Mouse (Mus musculus): ENCODE results near the gene Tmcc3. TPM values are rescaled to one million over a fixed set of nuclear protein-coding genes. Genes with fewer than 3 reads are reported as not detected.

Gene Tmcc3
- 8.0 and 9.2 TPM in 2 replicates for polyA plus RNA-seq (2015; fragmentation: Nextera tagmentation; extraction: Ambion mirVana)

GRCm38 (mm10) chr10:94311511-94312006 lies at the start of gene Tmcc3:
Tmcc3 (plus strand) TSS chr10:94311949.
- ATAC-seq (replicated peaks; ENCODE audit: insufficient number of reproducible peaks, insufficient read depth, low FRiP score, low read depth), result no peak
- Histone ChIP-seq H3K4me1 (replicated peaks) (peaks cover 13% of the 10 kb centered on the region), H3K27me3 (peaks cover 9% of the 10 kb centered on the region), H3K4me2 (peak within 1 kb of the TSS; percentile 91), H3K27ac (no peak within 1 kb of the TSS), H3K36me3 (no peaks in the 10 kb centered on the region), H3K4me3 (peak within 1 kb of the TSS; percentile 57), H3K9ac (peak within 1 kb of the TSS; percentile 50), H3K9me3 (replicated peaks) (no peaks in the 10 kb centered on the region)
- 2% methylated on average over 19 of the region's 19 CpGs for WGBS

GRCm38 (mm10) chr10:94262646-94263045 lies 49.1 kb upstream of the Tmcc3 start:
- Histone ChIP-seq H3K27me3 (no peaks in the 10 kb centered on the region), H3K9me3 (replicated peaks) (no peaks in the 10 kb centered on the region)
- no peak for ATAC-seq (replicated peaks; ENCODE audit: insufficient number of reproducible peaks, insufficient read depth, low FRiP score, low read depth)

DNA sequence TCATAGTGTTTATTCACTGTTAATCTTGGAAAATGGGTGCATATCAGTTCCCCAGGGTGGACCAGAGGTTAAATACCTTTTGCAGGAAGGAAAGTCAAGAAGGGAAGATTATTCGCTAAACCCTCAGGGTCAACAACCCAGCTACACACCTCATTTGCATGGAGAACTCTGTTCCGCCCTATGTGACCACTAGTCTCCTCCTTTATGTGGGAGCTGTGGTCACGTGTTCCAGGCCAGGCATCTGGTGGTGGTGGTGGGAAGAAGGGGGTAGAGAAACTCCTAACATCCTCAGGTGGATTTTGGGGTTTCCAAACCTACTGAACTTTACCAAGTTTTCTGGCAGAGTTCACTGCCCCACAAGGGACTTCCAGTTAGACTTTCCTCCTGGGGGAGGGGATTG lies 48.5 kb upstream of the Tmcc3 start:
- ATAC-seq (replicated peaks; ENCODE audit: insufficient number of reproducible peaks, insufficient read depth, low FRiP score, low read depth), result no peak
- Histone ChIP-seq H3K4me1 (replicated peaks) (no peaks in the 10 kb centered on the region), H3K9ac (no peak overlapping the region), H3K27me3 (no peaks in the 10 kb centered on the region), H3K27ac (no peak overlapping the region), H3K4me2 (no peak overlapping the region), H3K9me3 (replicated peaks) (no peaks in the 10 kb centered on the region), H3K36me3 (no peaks in the 10 kb centered on the region), H3K4me3 (no peak overlapping the region)
- 77% methylated on average over 3 of the region's 3 CpGs for WGBS

More at GRCm38 (mm10) chr10:94262646-94263045, 49.1 kb upstream of the Tmcc3 start:
- H3K4me3 ChIP-seq, result no peak overlapping the region
- no peaks in the 10 kb centered on the region for H3K36me3 ChIP-seq
- H3K4me1 ChIP-seq (replicated peaks), result no peaks in the 10 kb centered on the region
- WGBS, result 85% methylated on average over 13 of the region's 13 CpGs
- no peak overlapping the region for H3K4me2 ChIP-seq
- no peak overlapping the region for H3K27ac ChIP-seq
- no peak overlapping the region for H3K9ac ChIP-seq

GRCm38 (mm10) chr10:94265656-94266542 lies 45.9 kb upstream of the Tmcc3 start:
- Histone ChIP-seq H3K4me3 (no peak overlapping the region), H3K27me3 (no peaks in the 10 kb centered on the region), H3K9me3 (replicated peaks) (no peaks in the 10 kb centered on the region), H3K36me3 (no peaks in the 10 kb centered on the region), H3K4me1 (replicated peaks) (no peaks in the 10 kb centered on the region), H3K27ac (no peak overlapping the region), H3K9ac (no peak overlapping the region), H3K4me2 (no peak overlapping the region)
- 69% methylated on average over 17 of the region's 17 CpGs for WGBS
- ATAC-seq (replicated peaks; ENCODE audit: insufficient number of reproducible peaks, insufficient read depth, low FRiP score, low read depth), result no peak

- 24% methylated on average over 3 of the region's 3 CpGs for WGBS
- H3K36me3 ChIP-seq, result no peaks in the 10 kb centered on the region
- no peaks in the 10 kb centered on the region for H3K27me3 ChIP-seq
- H3K27ac ChIP-seq, result no peak overlapping the region
- H3K9ac ChIP-seq, result no peak overlapping the region
- no peak overlapping the region for H3K4me2 ChIP-seq
- H3K9me3 ChIP-seq (replicated peaks), result no peaks in the 10 kb centered on the region
- no peak for ATAC-seq (replicated peaks; ENCODE audit: insufficient number of reproducible peaks, insufficient read depth, low FRiP score, low read depth)
- no peak overlapping the region for H3K4me3 ChIP-seq
- no peaks in the 10 kb centered on the region for H3K4me1 ChIP-seq (replicated peaks)
Measured at GRCm38 (mm10) chr10:94275321-94275720, 36.4 kb upstream of the Tmcc3 start.

DNA sequence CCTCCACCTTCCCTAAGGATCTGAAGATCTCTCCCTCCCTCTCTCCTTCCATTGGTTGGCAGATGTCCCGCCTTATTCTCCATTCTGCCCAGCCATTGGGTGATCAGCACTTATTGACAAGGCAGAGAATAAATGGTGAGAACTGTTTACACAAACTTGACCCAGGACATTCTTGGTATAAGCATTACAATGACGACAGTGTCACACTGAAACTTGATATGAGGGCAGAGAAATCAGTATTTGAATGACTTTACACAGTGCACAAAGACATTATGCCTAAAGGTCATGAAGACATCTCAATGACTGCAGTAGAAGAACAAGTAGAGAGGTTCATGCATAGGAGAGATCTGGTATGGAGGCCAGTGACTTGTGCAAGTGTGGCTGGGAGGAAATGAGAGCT lies 35.2 kb upstream of the Tmcc3 start:
- no peak overlapping the region for H3K4me2 ChIP-seq
- no peak for ATAC-seq (replicated peaks; ENCODE audit: insufficient number of reproducible peaks, insufficient read depth, low FRiP score, low read depth)
- H3K9ac ChIP-seq, result no peak overlapping the region
- H3K4me1 ChIP-seq (replicated peaks), result no peaks in the 10 kb centered on the region
- H3K27ac ChIP-seq, result no peak overlapping the region
- H3K4me3 ChIP-seq, result no peak overlapping the region
- WGBS, result 57% methylated on average over 2 of the region's 2 CpGs
- no peaks in the 10 kb centered on the region for H3K36me3 ChIP-seq
- H3K27me3 ChIP-seq, result no peaks in the 10 kb centered on the region
- no peaks in the 10 kb centered on the region for H3K9me3 ChIP-seq (replicated peaks)

DNA sequence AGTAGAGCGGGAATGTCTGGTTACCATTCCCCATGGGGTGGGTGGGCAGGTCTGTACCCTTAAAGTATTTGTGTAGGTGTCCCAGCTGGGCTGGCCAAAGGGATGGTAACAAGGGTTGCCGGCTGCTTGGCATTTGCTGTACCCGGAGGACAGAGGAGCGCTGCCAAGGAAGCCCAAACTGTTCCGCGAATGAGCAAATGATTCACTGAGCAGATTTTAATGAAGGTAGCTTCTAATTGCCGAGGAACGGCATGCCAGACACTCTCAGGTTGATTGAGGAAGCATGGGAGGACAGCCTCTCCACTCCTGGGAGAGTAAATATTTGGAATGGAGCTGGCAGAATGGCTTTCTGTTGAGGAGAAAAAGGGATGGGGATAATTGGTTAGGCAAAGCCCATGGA lies 29.6 kb upstream of the Tmcc3 start:
- H3K4me1 ChIP-seq (replicated peaks), result no peaks in the 10 kb centered on the region
- no peaks in the 10 kb centered on the region for H3K27me3 ChIP-seq
- H3K4me3 ChIP-seq, result no peak overlapping the region
- no peak overlapping the region for H3K27ac ChIP-seq
- no peaks in the 10 kb centered on the region for H3K9me3 ChIP-seq (replicated peaks)
- WGBS, result 92% methylated on average over 8 of the region's 8 CpGs
- H3K36me3 ChIP-seq, result no peaks in the 10 kb centered on the region
- no peak overlapping the region for H3K9ac ChIP-seq
- ATAC-seq (replicated peaks; ENCODE audit: insufficient number of reproducible peaks, insufficient read depth, low FRiP score, low read depth), result no peak
- H3K4me2 ChIP-seq, result no peak overlapping the region

GRCm38 (mm10) chr10:94282797-94283196 lies 29.0 kb upstream of the Tmcc3 start:
- H3K27ac ChIP-seq, result no peak overlapping the region
- 72% methylated on average over 7 of the region's 7 CpGs for WGBS
- no peaks in the 10 kb centered on the region for H3K27me3 ChIP-seq
- no peak for ATAC-seq (replicated peaks; ENCODE audit: insufficient number of reproducible peaks, insufficient read depth, low FRiP score, low read depth)
- no peak overlapping the region for H3K4me3 ChIP-seq
- no peak overlapping the region for H3K4me2 ChIP-seq
- no peaks in the 10 kb centered on the region for H3K36me3 ChIP-seq
- H3K9me3 ChIP-seq (replicated peaks), result no peaks in the 10 kb centered on the region
- H3K9ac ChIP-seq, result no peak overlapping the region
- H3K4me1 ChIP-seq (replicated peaks), result no peaks in the 10 kb centered on the region

DNA sequence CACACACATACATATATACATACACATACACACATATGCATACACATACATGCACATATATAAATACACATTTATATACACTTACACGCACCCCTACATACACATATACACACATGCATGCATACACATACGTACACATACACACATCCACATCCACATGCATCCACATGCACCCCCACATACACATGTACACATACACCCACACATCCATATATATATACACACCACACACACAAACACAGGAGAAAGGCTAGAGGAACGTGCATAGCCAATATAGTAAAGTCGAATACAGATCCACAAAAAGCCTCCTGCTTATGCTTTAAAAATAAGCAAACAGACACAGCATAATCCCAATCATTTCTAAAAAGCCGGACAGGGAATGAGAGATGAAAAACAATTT lies 17.3 kb upstream of the Tmcc3 start:
- Histone ChIP-seq H3K4me3 (no peak overlapping the region), H3K27ac (no peak overlapping the region), H3K36me3 (no peaks in the 10 kb centered on the region), H3K9ac (no peak overlapping the region), H3K9me3 (replicated peaks) (no peaks in the 10 kb centered on the region), H3K4me2 (no peak overlapping the region), H3K27me3 (no peaks in the 10 kb centered on the region), H3K4me1 (replicated peaks) (no peaks in the 10 kb centered on the region)
- ATAC-seq (replicated peaks; ENCODE audit: insufficient number of reproducible peaks, insufficient read depth, low FRiP score, low read depth), result no peak
- 82% methylated on average over 5 of the region's 5 CpGs for WGBS

DNA sequence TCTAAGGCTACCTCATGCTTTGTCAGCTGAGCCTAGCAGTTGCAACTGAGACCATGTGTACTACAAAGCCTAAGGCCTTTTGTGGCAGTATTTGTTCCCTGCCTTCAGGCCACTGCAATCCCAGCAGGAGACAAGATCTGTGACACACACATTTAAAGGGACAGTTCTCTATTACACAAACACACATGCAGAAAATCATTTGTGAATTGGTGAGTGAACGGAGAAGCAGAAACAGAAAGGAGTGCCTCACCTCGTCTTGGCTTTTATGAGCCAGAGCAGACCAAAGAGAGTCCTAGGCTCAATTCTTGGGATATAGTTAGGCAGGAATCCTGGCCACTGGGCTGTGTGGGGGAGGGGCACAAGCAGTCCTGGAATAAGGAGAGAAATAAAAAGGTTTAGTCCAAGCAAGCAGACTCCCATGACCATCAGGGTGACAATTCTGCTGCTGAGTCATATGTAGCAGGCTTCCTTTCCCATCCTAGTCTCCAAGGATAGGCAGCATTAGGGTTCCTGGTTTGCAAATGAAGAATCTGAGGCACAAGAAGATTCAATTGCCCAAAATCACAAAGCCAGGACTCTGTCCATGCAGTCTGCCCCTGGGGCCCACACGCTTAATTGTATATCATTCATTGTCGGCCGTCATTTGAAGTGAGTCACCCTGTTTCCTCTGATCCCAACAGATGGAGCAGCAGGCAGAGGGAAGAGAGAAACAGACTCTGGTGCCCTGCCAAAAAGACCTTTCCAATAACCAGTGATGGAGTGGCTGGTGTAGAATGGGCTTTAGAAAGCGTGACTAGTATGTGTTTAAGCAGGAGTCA lies 16.6 kb upstream of the Tmcc3 start:
- no peaks in the 10 kb centered on the region for H3K36me3 ChIP-seq
- H3K4me1 ChIP-seq (replicated peaks), result no peaks in the 10 kb centered on the region
- H3K9me3 ChIP-seq (replicated peaks), result no peaks in the 10 kb centered on the region
- WGBS, result 65% methylated on average over 6 of the region's 6 CpGs
- H3K9ac ChIP-seq, result no peak overlapping the region
- no peak overlapping the region for H3K4me2 ChIP-seq
- ATAC-seq (replicated peaks; ENCODE audit: insufficient number of reproducible peaks, insufficient read depth, low FRiP score, low read depth), result no peak
- H3K27ac ChIP-seq, result no peak overlapping the region
- H3K27me3 ChIP-seq, result no peaks in the 10 kb centered on the region
- no peak overlapping the region for H3K4me3 ChIP-seq

- Histone ChIP-seq H3K36me3 (no peaks in the 10 kb centered on the region), H3K9ac (no peak overlapping the region), H3K4me3 (no peak overlapping the region), H3K9me3 (replicated peaks) (no peaks in the 10 kb centered on the region), H3K4me1 (replicated peaks) (no peaks in the 10 kb centered on the region), H3K4me2 (no peak overlapping the region), H3K27me3 (no peaks in the 10 kb centered on the region), H3K27ac (no peak overlapping the region)
- WGBS, result 89% methylated on average over 5 of the region's 5 CpGs
- no peak for ATAC-seq (replicated peaks; ENCODE audit: insufficient number of reproducible peaks, insufficient read depth, low FRiP score, low read depth)
Measured at GRCm38 (mm10) chr10:94295923-94296605, 15.7 kb upstream of the Tmcc3 start.
